Mouse (Mus musculus): ENCODE data around the gene Elf2. TPM values are rescaled to one million over a fixed set of nuclear protein-coding genes. Genes with fewer than 3 reads are reported as not detected.

The Elf2 gene
- polyA plus RNA-seq, 1 experiment from 2014 or later, result 50.7 TPM

- H3K9ac ChIP-seq, result no peak overlapping the region
- H3K27ac ChIP-seq (replicated peaks), result no peak overlapping the region
- no peak overlapping the region for H3K4me3 ChIP-seq
- WGBS, result 89% methylated on average over 13 of the region's 13 CpGs
- H3K9me3 ChIP-seq, result no peaks in the 10 kb centered on the region
- no peaks in the 10 kb centered on the region for H3K27me3 ChIP-seq (replicated peaks)
- H3K4me1 ChIP-seq, result peaks cover 5% of the 10 kb centered on the region; the same call in 1 of the 2 replicates
- peaks cover 71% of the 10 kb centered on the region for H3K36me3 ChIP-seq
- no peak for ATAC-seq (ENCODE audit: extremely low read depth, insufficient number of reproducible peaks, low FRiP score, low TSS enrichment)
- H3K4me2 ChIP-seq, result no peak overlapping the region
Observed at GRCm38 (mm10) chr3:51249866-51250265, 90.6 kb downstream of the Elf2 start.

DNA sequence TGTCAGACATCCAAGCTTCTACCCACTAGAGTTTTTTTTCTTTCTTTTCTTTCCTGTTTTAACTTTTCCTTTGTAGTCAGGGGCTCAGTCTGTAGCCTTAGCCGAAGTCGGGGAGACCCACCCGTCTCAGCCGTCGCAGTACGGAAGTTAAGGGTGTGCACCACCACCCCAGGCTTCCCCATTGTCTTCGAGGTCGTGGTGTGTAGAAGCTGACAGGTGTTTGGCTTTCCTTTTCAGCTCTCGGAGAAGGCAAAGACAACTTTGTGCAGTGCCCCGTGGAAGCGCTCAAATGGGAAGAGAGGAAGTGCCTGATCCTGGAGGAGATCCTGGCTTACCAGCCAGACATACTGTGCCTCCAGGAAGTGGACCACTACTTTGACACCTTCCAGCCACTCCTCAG is 91.0 kb downstream of the Elf2 start:
- Histone ChIP-seq H3K4me1 (peaks cover 5% of the 10 kb centered on the region; the same call in 1 of the 2 replicates), H3K27me3 (replicated peaks) (no peaks in the 10 kb centered on the region), H3K36me3 (peaks cover 67% of the 10 kb centered on the region), H3K9me3 (no peaks in the 10 kb centered on the region), H3K4me3 (no peak overlapping the region), H3K27ac (replicated peaks) (no peak overlapping the region), H3K9ac (no peak overlapping the region), H3K4me2 (no peak overlapping the region)
- ATAC-seq (ENCODE audit: extremely low read depth, insufficient number of reproducible peaks, low FRiP score, low TSS enrichment), result no peak
- WGBS, result 81% methylated on average over 11 of the region's 11 CpGs

- Histone ChIP-seq H3K36me3 (peaks cover 59% of the 10 kb centered on the region), H3K9me3 (no peaks in the 10 kb centered on the region), H3K27me3 (replicated peaks) (no peaks in the 10 kb centered on the region), H3K9ac (no peak overlapping the region), H3K4me2 (no peak overlapping the region), H3K4me1 (peaks cover 5% of the 10 kb centered on the region; the same call in 1 of the 2 replicates), H3K27ac (replicated peaks) (no peak overlapping the region), H3K4me3 (no peak overlapping the region)
- WGBS, result 92% methylated on average over 6 of the region's 6 CpGs
- no peak for ATAC-seq (ENCODE audit: extremely low read depth, insufficient number of reproducible peaks, low FRiP score, low TSS enrichment)
Observed at GRCm38 (mm10) chr3:51248600-51248999, 91.9 kb downstream of the Elf2 start.

GRCm38 (mm10) chr3:51247704-51248103 is 92.8 kb downstream of the Elf2 start:
- WGBS, result 72% methylated on average over 16 of the region's 16 CpGs
- Histone ChIP-seq H3K4me3 (no peak overlapping the region), H3K4me1 (peaks cover 3% of the 10 kb centered on the region; the same call in 1 of the 2 replicates), H3K9me3 (no peaks in the 10 kb centered on the region), H3K4me2 (no peak overlapping the region), H3K36me3 (peaks cover 50% of the 10 kb centered on the region), H3K27me3 (replicated peaks) (no peaks in the 10 kb centered on the region), H3K9ac (no peak overlapping the region), H3K27ac (replicated peaks) (no peak overlapping the region)
- no peak; the same call in 1 of the 2 replicates for ATAC-seq (ENCODE audit: extremely low read depth, insufficient number of reproducible peaks, low FRiP score, low TSS enrichment)

DNA sequence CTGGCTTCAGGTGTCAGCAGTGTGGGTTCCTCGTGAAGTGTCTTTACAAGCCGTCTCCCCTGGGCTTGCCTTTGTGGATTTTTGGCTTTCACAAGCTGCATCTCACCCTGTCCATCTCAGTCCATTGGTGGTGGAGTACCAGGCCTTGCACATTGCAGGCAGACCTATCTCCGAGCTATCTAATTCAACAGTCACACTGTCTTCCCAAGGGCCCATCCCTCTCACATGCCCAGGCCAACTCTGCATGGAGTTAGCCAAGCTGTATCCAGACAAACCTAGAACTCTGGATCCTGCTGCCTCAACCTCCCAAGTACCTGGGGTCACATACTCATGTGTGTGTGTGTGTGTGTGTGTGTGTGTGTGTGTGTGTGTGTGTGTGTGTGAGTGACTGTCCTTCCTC is 100.9 kb downstream of the Elf2 start:
- Histone ChIP-seq H3K4me2 (no peak overlapping the region), H3K9me3 (no peaks in the 10 kb centered on the region), H3K36me3 (0 out of 2 replicates have a peak, but pooled peaks cover 3% of the 10 kb centered on the region), H3K4me1 (peaks cover 17% of the 10 kb centered on the region), H3K27me3 (replicated peaks) (no peaks in the 10 kb centered on the region), H3K27ac (replicated peaks) (no peak overlapping the region), H3K9ac (no peak overlapping the region), H3K4me3 (no peak overlapping the region)
- no peak for ATAC-seq (ENCODE audit: extremely low read depth, insufficient number of reproducible peaks, low FRiP score, low TSS enrichment)
- WGBS, result 93% methylated on average over 3 of the region's 3 CpGs

- WGBS, result 88% methylated on average over 7 of the region's 7 CpGs
- H3K4me1 ChIP-seq, result peaks cover 26% of the 10 kb centered on the region
- H3K9me3 ChIP-seq, result no peaks in the 10 kb centered on the region
- no peak overlapping the region for H3K4me3 ChIP-seq
- H3K4me2 ChIP-seq, result no peak overlapping the region
- no peaks in the 10 kb centered on the region for H3K27me3 ChIP-seq (replicated peaks)
- no peak for ATAC-seq (ENCODE audit: extremely low read depth, insufficient number of reproducible peaks, low FRiP score, low TSS enrichment)
- H3K36me3 ChIP-seq, result 0 out of 2 replicates have a peak, but pooled peaks cover 3% of the 10 kb centered on the region
- H3K9ac ChIP-seq, result no peak overlapping the region
- H3K27ac ChIP-seq (replicated peaks), result no peak overlapping the region
Observed at GRCm38 (mm10) chr3:51238515-51238914, 101.9 kb downstream of the Elf2 start.

GRCm38 (mm10) chr3:51234752-51235055 is 105.8 kb downstream of the Elf2 start:
- Histone ChIP-seq H3K9me3 (no peaks in the 10 kb centered on the region), H3K4me3 (no peak overlapping the region), H3K27ac (replicated peaks) (peak overlapping the region; percentile 96; the same call in 1 of the 2 replicates), H3K27me3 (replicated peaks) (no peaks in the 10 kb centered on the region), H3K4me2 (peak overlapping the region; percentile 52), H3K4me1 (peaks cover 64% of the 10 kb centered on the region), H3K9ac (no peak overlapping the region; the same call in 1 of the 2 replicates), H3K36me3 (0 out of 2 replicates have a peak, but pooled peaks cover 3% of the 10 kb centered on the region)
- 68% methylated on average over 5 of the region's 5 CpGs for WGBS
- ATAC-seq (ENCODE audit: extremely low read depth, insufficient number of reproducible peaks, low FRiP score, low TSS enrichment), result no peak

- Histone ChIP-seq H3K9ac (peak overlapping the region; percentile 65), H3K27ac (replicated peaks) (peak overlapping the region; percentile 96), H3K4me2 (peak overlapping the region; percentile 52), H3K27me3 (replicated peaks) (no peaks in the 10 kb centered on the region), H3K4me3 (no peak overlapping the region), H3K4me1 (peaks cover 68% of the 10 kb centered on the region), H3K36me3 (no peaks in the 10 kb centered on the region), H3K9me3 (no peaks in the 10 kb centered on the region)
- 22% methylated on average over 13 of the region's 13 CpGs for WGBS
- ATAC-seq (ENCODE audit: extremely low read depth, insufficient number of reproducible peaks, low FRiP score, low TSS enrichment), result peak; percentile 53; the same call in 1 of the 2 replicates
Observed at GRCm38 (mm10) chr3:51233918-51234751, 106.3 kb downstream of the Elf2 start.

DNA sequence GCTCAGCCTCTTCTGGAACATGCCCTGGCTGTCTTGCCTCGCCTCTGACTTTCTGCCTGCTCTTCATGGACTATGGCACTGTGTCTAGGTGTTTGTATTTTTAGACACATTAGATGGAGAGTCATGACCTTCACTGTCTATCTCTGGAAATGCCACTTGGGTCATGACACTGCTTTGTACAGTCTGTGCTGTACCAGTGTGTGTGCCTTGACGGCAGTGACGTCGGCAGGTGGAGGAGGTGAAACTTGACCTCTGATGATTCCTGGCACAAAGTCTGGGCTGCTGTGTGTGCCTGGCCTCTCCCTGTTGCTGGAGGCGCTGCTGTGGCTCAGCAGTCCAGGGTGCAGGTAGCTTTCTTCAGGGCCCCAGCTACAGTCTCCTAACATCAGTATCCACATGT is 107.0 kb downstream of the Elf2 start:
- Histone ChIP-seq H3K4me3 (no peak overlapping the region), H3K36me3 (no peaks in the 10 kb centered on the region), H3K27ac (replicated peaks) (peak overlapping the region; percentile 96), H3K9me3 (no peaks in the 10 kb centered on the region), H3K4me2 (peak overlapping the region; percentile 52), H3K27me3 (replicated peaks) (no peaks in the 10 kb centered on the region), H3K9ac (peak overlapping the region; percentile 65), H3K4me1 (peaks cover 72% of the 10 kb centered on the region)
- ATAC-seq (ENCODE audit: extremely low read depth, insufficient number of reproducible peaks, low FRiP score, low TSS enrichment), result peak; percentile 39; the same call in 1 of the 2 replicates
- WGBS, result 30% methylated on average over 5 of the region's 5 CpGs

GRCm38 (mm10) chr3:51232205-51232910 is 108.1 kb downstream of the Elf2 start:
- ATAC-seq (ENCODE audit: extremely low read depth, insufficient number of reproducible peaks, low FRiP score, low TSS enrichment), result no peak
- 81% methylated on average over 3 of the region's 3 CpGs for WGBS
- Histone ChIP-seq H3K36me3 (no peaks in the 10 kb centered on the region), H3K4me1 (peaks cover 66% of the 10 kb centered on the region), H3K4me2 (no peak overlapping the region), H3K9me3 (no peaks in the 10 kb centered on the region), H3K9ac (no peak overlapping the region; the same call in 1 of the 2 replicates), H3K27ac (replicated peaks) (peak overlapping the region; percentile 96), H3K27me3 (replicated peaks) (no peaks in the 10 kb centered on the region), H3K4me3 (no peak overlapping the region)

DNA sequence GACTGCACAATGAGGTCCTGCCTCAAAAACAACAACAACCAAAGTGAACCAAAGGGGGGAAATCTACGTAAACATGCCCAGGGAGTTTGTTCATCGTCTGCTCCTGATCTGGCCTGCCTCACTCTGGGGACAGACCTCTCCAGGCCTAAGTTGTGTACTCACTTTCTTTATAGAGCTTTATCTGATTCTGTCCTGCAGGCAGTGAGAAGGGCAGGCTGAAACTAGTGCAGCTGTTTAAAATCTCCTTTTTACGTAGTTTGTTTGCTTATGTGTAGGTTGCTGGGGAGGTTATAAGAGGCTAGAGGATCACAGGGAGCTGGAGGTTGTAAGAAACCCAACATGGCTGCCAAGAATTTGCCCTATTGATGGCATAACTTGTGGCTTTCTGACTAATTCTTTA is 109.0 kb downstream of the Elf2 start:
- Histone ChIP-seq H3K9ac (0 out of 2 replicates have a peak overlapping the region, but pooled peaks have one; percentile 4), H3K27ac (replicated peaks) (peak overlapping the region; percentile 56), H3K27me3 (replicated peaks) (no peaks in the 10 kb centered on the region), H3K4me3 (no peak overlapping the region), H3K36me3 (no peaks in the 10 kb centered on the region), H3K4me1 (peaks cover 70% of the 10 kb centered on the region), H3K9me3 (no peaks in the 10 kb centered on the region), H3K4me2 (no peak overlapping the region)
- 50% methylated on average over 3 of the region's 3 CpGs for WGBS
- ATAC-seq (ENCODE audit: extremely low read depth, insufficient number of reproducible peaks, low FRiP score, low TSS enrichment), result no peak

Measured in heart, embryonic 13.5 days (tissue).